ENCODE assay signal across 8 mouse cellular contexts in the genomic region with DNA sequence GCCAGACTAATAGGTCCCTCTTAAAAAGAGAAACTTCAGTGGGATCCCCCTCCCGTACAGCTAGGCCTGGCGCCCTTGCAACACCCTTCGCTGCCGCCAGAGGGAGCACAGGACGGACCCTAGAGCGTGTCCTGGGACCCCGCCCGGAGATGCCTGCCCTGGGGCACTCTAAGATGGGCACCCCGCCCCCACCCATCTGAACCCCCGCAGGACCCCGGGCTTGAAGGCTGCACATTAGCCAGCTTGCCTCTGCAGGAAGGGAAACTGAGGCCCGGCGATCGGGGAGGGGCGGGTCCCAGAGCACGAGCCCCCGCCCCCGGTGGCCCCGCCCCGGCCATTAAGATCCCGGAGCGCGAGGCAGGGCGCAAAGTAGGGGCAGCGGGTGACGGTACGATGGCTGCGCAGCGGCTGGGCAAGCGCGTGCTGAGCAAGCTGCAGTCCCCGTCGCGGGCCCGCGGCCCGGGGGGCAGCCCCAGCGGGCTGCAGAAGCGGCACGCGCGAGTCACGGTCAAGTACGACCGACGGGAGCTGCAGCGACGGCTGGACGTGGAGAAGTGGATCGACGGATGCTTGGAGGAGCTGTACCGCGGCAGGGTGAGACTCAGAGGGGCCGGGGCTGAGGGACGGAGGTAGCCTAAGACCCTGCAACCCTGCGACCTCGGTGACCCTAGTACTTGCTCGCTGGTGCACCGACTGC. TPM values are rescaled to one million over a fixed set of nuclear protein-coding genes. Genes with fewer than 3 reads are reported as not detected.
DNase-seq lines count a peak whose midpoint lies in the region; ATAC-seq and TF ChIP-seq lines count a peak whose summit lies in the region.

A gene (plus strand): TSS at position 367 of the 697 bp plus-strand sequence.

- TF ChIP-seq POLR2A in myocyte (IDR thresholded peaks at IDR 0.05; ENCODE audit: insufficient read length, low read depth), result no peak

- H3ac ChIP-seq in myocyte (ENCODE audit: control insufficient read depth, insufficient read length), result no peak within 1 kb of the TSS

- no peaks in the 10 kb centered on the region for H3K79me2 ChIP-seq in myocyte (ENCODE audit: control insufficient read depth, insufficient read depth)

- DNase-seq in layer of hippocampus, adult 18-20 months (ENCODE audit: low spot score in 2 of 2), result peak in 1 of 2 experiments; percentile 61
- no peak for DNase-seq in layer of hippocampus, adult 9-10 months (ENCODE audit: low spot score)
- peak; percentile 90 for DNase-seq in embryo, embryonic 10 days (ENCODE audit: low spot score)
- peak; percentile 87 for DNase-seq in liver, embryonic 11.5 days (ENCODE audit: low spot score)
- DNase-seq in testis, postnatal 10 days (ENCODE audit: low spot score), result peak; percentile 94

- peak; percentile 87 for TF ChIP-seq CTCF in intestine, postnatal 0 days (IDR thresholded peaks at IDR 0.05; ENCODE audit: low read depth)

- H3K4me1 ChIP-seq in intestine, postnatal 0 days (replicated peaks; ENCODE audit: control insufficient read depth, insufficient read depth, low read length), result 0 out of 2 replicates have a peak, but pooled peaks cover 3% of the 10 kb centered on the region
- peaks cover 29% of the 10 kb centered on the region for H3K4me1 ChIP-seq in liver, embryonic 11.5 days (replicated peaks; ENCODE audit: control insufficient read depth, insufficient read depth, low read length)

- 1% methylated on average over 59 of the region's 59 CpGs for WGBS in intestine, postnatal 0 days
- 2% methylated on average over 59 of the region's 59 CpGs for WGBS in liver, embryonic 11.5 days

- H3K4me3 ChIP-seq in intestine, postnatal 0 days (ENCODE audit: low read depth, low read length), result peak within 1 kb of the TSS; percentile 59
- H3K4me3 ChIP-seq in liver, embryonic 11.5 days (ENCODE audit: low read depth, low read length), result peak within 1 kb of the TSS; percentile 59
- no peak within 1 kb of the TSS for H3K4me3 ChIP-seq in myocyte

- H3K4me2 ChIP-seq in intestine, postnatal 0 days (replicated peaks; ENCODE audit: low read depth), result peak within 1 kb of the TSS; percentile 90
- peak within 1 kb of the TSS; percentile 81 for H3K4me2 ChIP-seq in liver, embryonic 11.5 days
- H3K4me2 ChIP-seq in myocyte (ENCODE audit: low read depth), result peak within 1 kb of the TSS; percentile 36

- peak within 1 kb of the TSS; percentile 50 for H3K27ac ChIP-seq in intestine, postnatal 0 days (ENCODE audit: low read depth, low read length)
- peak within 1 kb of the TSS; percentile 38; the same call in 1 of the 2 replicates for H3K27ac ChIP-seq in liver, embryonic 11.5 days (ENCODE audit: low read depth, low read length)

- H3K36me3 ChIP-seq in intestine, postnatal 0 days (ENCODE audit: control insufficient read depth, insufficient read depth), result no peaks in the 10 kb centered on the region
- H3K36me3 ChIP-seq in liver, embryonic 11.5 days (ENCODE audit: control insufficient read depth, insufficient read depth, low read length), result no peaks in the 10 kb centered on the region
- no peaks in the 10 kb centered on the region for H3K36me3 ChIP-seq in myocyte (ENCODE audit: control insufficient read depth, insufficient read depth)

- no peaks in the 10 kb centered on the region for H3K9me3 ChIP-seq in intestine, postnatal 0 days (ENCODE audit: control insufficient read depth)
- no peaks in the 10 kb centered on the region for H3K9me3 ChIP-seq in liver, embryonic 11.5 days (ENCODE audit: control insufficient read depth, low read length)

- H3K27me3 ChIP-seq in intestine, postnatal 0 days (replicated peaks; ENCODE audit: control insufficient read depth, insufficient read depth, low read length), result no peaks in the 10 kb centered on the region
- no peaks in the 10 kb centered on the region; the same call in none of the 2 replicates for H3K27me3 ChIP-seq in liver, embryonic 11.5 days (replicated peaks; ENCODE audit: control insufficient read depth, insufficient read depth, low read length)
- peaks cover 4% of the 10 kb centered on the region for H3K27me3 ChIP-seq in myocyte (ENCODE audit: control insufficient read depth, insufficient read depth, insufficient read length)

- peak; percentile 79 for ATAC-seq in granulocyte monocyte progenitor cell, adult 5-6 weeks (replicated peaks; ENCODE audit: poor library complexity, severe bottlenecking)
- peak; percentile 39; the same call in 1 of the 2 replicates for ATAC-seq in intestine, postnatal 0 days
- ATAC-seq in liver, embryonic 11.5 days (replicated peaks; ENCODE audit: low FRiP score), result peak; percentile 67

- H3K9ac ChIP-seq in intestine, postnatal 0 days (ENCODE audit: low read depth, low read length), result peak within 1 kb of the TSS; percentile 50
- peak within 1 kb of the TSS; percentile 55 for H3K9ac ChIP-seq in liver, embryonic 11.5 days (ENCODE audit: low read depth, low read length)

TF ChIP-seq in myocyte, 11 proteins besides CTCF, POLR2A, EP300 and RAD21:
- no peak for TF ChIP-seq MYOD1 (IDR thresholded peaks at IDR 0.05; ENCODE audit: control insufficient read depth in 1 of 3, insufficient read length in 2 of 3, low read depth in 2 of 3)
- TF ChIP-seq E2F4 (IDR thresholded peaks at IDR 0.05; ENCODE audit: insufficient read depth), result no peak
- TF ChIP-seq USF1 (IDR thresholded peaks at IDR 0.05; ENCODE audit: low read depth), result no peak
- TF ChIP-seq TCF3 (IDR thresholded peaks at IDR 0.05; ENCODE audit: insufficient read length, low read depth), result no peak
- no peak for TF ChIP-seq MAX (IDR thresholded peaks at IDR 0.05; ENCODE audit: low read depth)
- no peak for TF ChIP-seq MYOG (IDR thresholded peaks at IDR 0.05; ENCODE audit: control insufficient read depth in 1 of 3, insufficient read depth in 1 of 3, insufficient read length in 2 of 3, low read depth in 2 of 3)
- TF ChIP-seq CEBPB (IDR thresholded peaks at IDR 0.05; ENCODE audit: insufficient read depth, poor library complexity, severe bottlenecking), result no peak
- no peak for TF ChIP-seq POLR2AphosphoS2 (IDR thresholded peaks at IDR 0.05; ENCODE audit: insufficient read length, low read depth)
- TF ChIP-seq SRF (IDR thresholded peaks at IDR 0.05; ENCODE audit: control insufficient read depth, insufficient read length, low read depth), result no peak
- no peak for TF ChIP-seq TCF12 (IDR thresholded peaks at IDR 0.05; ENCODE audit: insufficient read depth, poor library complexity, severe bottlenecking)
- TF ChIP-seq REST (IDR thresholded peaks at IDR 0.05; ENCODE audit: insufficient read depth, insufficient read length), result no peak

RNA-seq across cellular contexts. Expression of the gene that starts here (rescaled TPM):
- 10 to 100 TPM; 28.1 to 31.3 TPM for total RNA-seq in layer of hippocampus, adult 18-20 months (2021)
- not detected in 2 replicates for total RNA-seq in granulocyte monocyte progenitor cell, adult 5-6 weeks (2014; fragmentation: Nextera tagmentation)
- total RNA-seq in granulocyte monocyte progenitor cell, adult 5-6 weeks (2017), result not detected in 2 replicates
- polyA plus RNA-seq in intestine, postnatal 0 days (2015; fragmentation: Nextera tagmentation; extraction: Ambion mirVana), result 35.2 and 37.0 TPM in 2 replicates
- 6.0 and 6.9 TPM in 2 replicates for polyA plus RNA-seq in liver, embryonic 11.5 days (2014; fragmentation: Nextera tagmentation; extraction: Ambion mirVana)
- 0.35 TPM for polyA plus RNA-seq in myocyte (2012; fragmentation: generic; extraction: Trizol)

Comparison
In these comparisons a context has a peak if more than half of its experiments do, and no peak if none do; other contexts are left out.
1. RNA of the gene that starts here (total RNA-seq): 28.1 to 31.3 TPM in layer of hippocampus, adult 18-20 months; not detected in granulocyte monocyte progenitor cell, adult 5-6 weeks; every median in the first group is over 10 times any median in the second.
2. Peak in ATAC-seq in granulocyte monocyte progenitor cell, adult 5-6 weeks; RNA of the gene not detected or under 1 TPM.
3. H3K4me2 ChIP-seq: peak in every context shown above with its lines; median percentile 90 in intestine, postnatal 0 days; 81 in liver, embryonic 11.5 days; 36 in myocyte.
4. Peak in every context shown above with its lines, with median percentiles within 50 percentile points of each other: ATAC-seq.